Mouse (Mus musculus): ENCODE measurements at regions not wholly inside any gene's neighbourhood (a gene's known extent, or its start where the extent isn't known, plus 50 kb on each side); places are given as distances from the start of the nearest gene placed in this dataset.

DNA sequence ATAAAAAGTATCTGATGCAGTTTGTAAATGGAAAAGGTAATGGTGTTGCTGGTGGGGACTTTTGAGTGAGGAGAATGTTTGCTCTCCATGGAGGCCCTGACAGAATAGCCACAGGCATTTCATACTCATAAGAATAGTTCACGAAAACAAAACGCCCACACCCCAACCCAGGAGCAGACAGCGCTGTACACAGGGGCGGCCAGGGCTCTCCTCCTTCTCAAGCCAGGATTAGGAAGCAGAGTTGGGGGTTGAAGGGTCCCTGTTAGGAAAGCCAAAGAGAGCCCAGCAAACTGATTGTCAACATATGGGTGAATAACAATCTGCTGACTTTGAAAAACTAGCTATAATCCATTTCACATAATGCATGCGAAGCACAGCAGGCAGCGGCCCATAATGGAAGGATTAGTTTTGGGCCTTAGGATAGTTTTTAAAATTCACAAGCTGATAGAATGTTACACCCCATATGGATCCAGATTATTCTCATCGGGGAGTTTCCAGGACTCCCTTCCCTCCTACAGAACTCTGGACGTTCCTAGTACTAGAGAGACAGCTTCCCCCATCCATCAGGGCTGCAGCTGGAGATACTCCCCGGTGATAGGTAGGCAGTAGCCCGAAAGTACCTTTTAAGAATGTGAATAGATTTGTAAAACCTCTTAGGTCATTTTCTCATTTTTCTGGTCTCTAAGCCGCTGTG lies 50.6 kb upstream of the Kif2a start:
- no peak for DNase-seq

Small RNAs in the stretch of these regions (microRNA-seq; reads per million reads assigned to microRNA genes)
- gene Gm22118: 0 reads per million in 2 experiments
